In the genomic region with DNA sequence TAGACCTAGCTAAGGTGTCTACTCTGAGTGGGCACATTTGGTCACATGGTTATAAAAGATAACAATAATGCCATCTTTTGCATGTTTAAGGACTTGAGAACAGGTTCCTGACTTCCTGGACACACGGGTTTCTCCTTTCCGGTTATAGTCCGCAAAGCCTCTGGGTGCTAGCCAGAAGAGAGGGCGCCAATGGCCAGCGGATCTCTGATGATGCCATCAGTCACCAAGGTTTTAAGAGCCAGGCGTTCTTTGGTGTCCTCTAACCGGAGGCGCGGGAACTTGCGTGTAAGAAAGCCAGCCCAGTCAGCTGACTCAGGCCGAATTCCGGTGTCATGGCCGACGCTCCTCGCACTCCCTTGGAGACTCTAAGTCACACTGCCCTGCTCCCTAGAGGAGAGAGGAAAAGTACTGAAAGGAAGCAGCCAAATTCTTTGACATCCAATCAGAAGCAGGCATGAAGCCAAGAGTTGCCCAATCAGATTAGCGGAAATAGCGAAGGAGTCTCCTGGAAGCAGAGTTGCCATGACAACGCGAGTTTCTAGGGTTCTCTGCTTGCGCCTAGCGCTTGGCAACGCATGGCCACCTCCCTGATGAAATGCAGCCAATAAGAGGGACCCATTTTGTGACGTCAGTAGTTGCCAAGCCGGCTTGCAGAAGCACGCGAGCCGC, we compare ENCODE assay signal across 8 mouse cellular contexts. TPM values are rescaled to one million over a fixed set of nuclear protein-coding genes. Genes with fewer than 3 reads are reported as not detected.
DNase-seq lines count a peak whose midpoint lies in the region; ATAC-seq and TF ChIP-seq lines count a peak whose summit lies in the region.

No protein-coding gene starts in this region.

- intact Hi-C loops in heart, postnatal 10 days (cut with DNase I) = loop anchor here (5.0 kb wide), 1 partner anchor 72 kb away; no protein-coding TSS in a partner anchor

- no peaks in the 10 kb centered on the region for H3K27me3 ChIP-seq in ES-Bruce4 (ENCODE audit: control insufficient read depth, insufficient read depth, low read length, poor library complexity, severe bottlenecking)
- H3K27me3 ChIP-seq in forebrain, embryonic 13.5 days = 0 out of 2 replicates have a peak, but pooled peaks cover 6% of the 10 kb centered on the region
- no peaks in the 10 kb centered on the region for H3K27me3 ChIP-seq in liver, postnatal 0 days (ENCODE audit: insufficient read depth, low read length)
- H3K27me3 ChIP-seq in neural tube, embryonic 14.5 days (ENCODE audit: control insufficient read depth, insufficient read depth, low read length) = no peaks in the 10 kb centered on the region

- H3K36me3 ChIP-seq in ES-Bruce4 (ENCODE audit: control insufficient read depth, insufficient read depth, low read length, poor library complexity, severe bottlenecking) = no peaks in the 10 kb centered on the region
- no peaks in the 10 kb centered on the region for H3K36me3 ChIP-seq in forebrain, embryonic 13.5 days (ENCODE audit: poor library complexity, severe bottlenecking)
- H3K36me3 ChIP-seq in liver, postnatal 0 days (replicated peaks; ENCODE audit: insufficient read depth, low read length) = no peaks in the 10 kb centered on the region
- H3K36me3 ChIP-seq in neural tube, embryonic 14.5 days (ENCODE audit: control insufficient read depth, insufficient read depth, low read length) = no peaks in the 10 kb centered on the region

- H3K4me1 ChIP-seq in ES-Bruce4 (ENCODE audit: control insufficient read depth, insufficient read depth, low read length) = peaks cover 3% of the 10 kb centered on the region
- H3K4me1 ChIP-seq in forebrain, embryonic 13.5 days = 0 out of 2 replicates have a peak, but pooled peaks cover 5% of the 10 kb centered on the region
- H3K4me1 ChIP-seq in liver, postnatal 0 days (ENCODE audit: insufficient read depth) = no peaks in the 10 kb centered on the region
- H3K4me1 ChIP-seq in neural tube, embryonic 14.5 days (ENCODE audit: control insufficient read depth, insufficient read depth, low read length) = 0 out of 2 replicates have a peak, but pooled peaks cover 3% of the 10 kb centered on the region

- H3K9me3 ChIP-seq in ES-Bruce4 (replicated peaks; ENCODE audit: control insufficient read depth, insufficient read depth, low read length, poor library complexity, severe bottlenecking) = no peaks in the 10 kb centered on the region
- no peaks in the 10 kb centered on the region for H3K9me3 ChIP-seq in forebrain, embryonic 13.5 days (replicated peaks)
- no peaks in the 10 kb centered on the region for H3K9me3 ChIP-seq in liver, postnatal 0 days (ENCODE audit: low read length)
- H3K9me3 ChIP-seq in neural tube, embryonic 14.5 days (ENCODE audit: control insufficient read depth, low read length) = no peaks in the 10 kb centered on the region

- WGBS in forebrain, embryonic 13.5 days = 3% methylated on average over 27 of the region's 27 CpGs
- WGBS in large intestine, adult 2 months = 4% methylated on average over 27 of the region's 27 CpGs
- 3% methylated on average over 27 of the region's 27 CpGs for WGBS in liver, postnatal 0 days (ENCODE audit: insufficient replicate concordance)
- WGBS in neural tube, embryonic 14.5 days = 2% methylated on average over 27 of the region's 27 CpGs

- peak; percentile 88 to 90 for DNase-seq in heart, postnatal 10 days
- DNase-seq in large intestine, adult 2 months (ENCODE audit: low read depth, low spot score) = peak; percentile 16
- peak; percentile 74 for DNase-seq in liver, postnatal 0 days
- DNase-seq in testis, postnatal 10 days (ENCODE audit: low spot score) = peak; percentile 89

- peak overlapping the region; percentile 73 for H3K9ac ChIP-seq in ES-Bruce4 (ENCODE audit: low read depth, poor library complexity, severe bottlenecking)
- no peak overlapping the region for H3K9ac ChIP-seq in forebrain, embryonic 13.5 days
- H3K9ac ChIP-seq in liver, postnatal 0 days (replicated peaks) = no peak overlapping the region
- no peak overlapping the region; the same call in 1 of the 2 replicates for H3K9ac ChIP-seq in neural tube, embryonic 14.5 days (replicated peaks; ENCODE audit: low read depth, low read length)

- H3K4me2 ChIP-seq in forebrain, embryonic 13.5 days = peak overlapping the region; percentile 62
- H3K4me2 ChIP-seq in liver, postnatal 0 days (ENCODE audit: low read depth, low read length) = peak overlapping the region; percentile 48
- H3K4me2 ChIP-seq in neural tube, embryonic 14.5 days (ENCODE audit: low read depth, low read length) = peak overlapping the region; percentile 59

- peak overlapping the region; percentile 80 for H3K27ac ChIP-seq in ES-Bruce4 (ENCODE audit: insufficient read depth, low read length)
- peak overlapping the region; percentile 82 for H3K27ac ChIP-seq in forebrain, embryonic 13.5 days
- no peak overlapping the region for H3K27ac ChIP-seq in liver, postnatal 0 days (ENCODE audit: low read depth)
- peak overlapping the region; percentile 79 for H3K27ac ChIP-seq in neural tube, embryonic 14.5 days (ENCODE audit: low read depth, low read length)

- TF ChIP-seq CTCF in ES-Bruce4 (IDR thresholded peaks at IDR 0.05; ENCODE audit: low read depth, low read length) = no peak
- TF ChIP-seq CTCF in liver, postnatal 0 days (IDR thresholded peaks at IDR 0.05; ENCODE audit: low read depth) = no peak

- TF ChIP-seq POLR2A in ES-Bruce4 (IDR thresholded peaks at IDR 0.05; ENCODE audit: insufficient read depth, low read length) = peak; percentile 74

- TF ChIP-seq EP300 in ES-Bruce4 (IDR thresholded peaks at IDR 0.05; ENCODE audit: insufficient read depth, low read depth, low read length) = 0 out of 2 replicates have a peak, but pooled peaks have one; percentile 39
- TF ChIP-seq EP300 in liver, postnatal 0 days (IDR thresholded peaks at IDR 0.05; ENCODE audit: low read depth) = no peak

- ATAC-seq in cerebellum, adult (ENCODE audit: insufficient number of reproducible peaks, low FRiP score, low TSS enrichment) = peak; percentile 94
- ATAC-seq in forebrain, embryonic 13.5 days = peak; percentile 97
- peak; percentile 87 for ATAC-seq in liver, postnatal 0 days
- peak; percentile 97 for ATAC-seq in neural tube, embryonic 14.5 days (ENCODE audit: low read depth)

- H3K4me3 ChIP-seq in ES-Bruce4 (ENCODE audit: low read depth, low read length) = peak overlapping the region; percentile 92
- H3K4me3 ChIP-seq in forebrain, embryonic 13.5 days = peak overlapping the region; percentile 38
- H3K4me3 ChIP-seq in liver, postnatal 0 days (ENCODE audit: low read depth, low read length) = peak overlapping the region; percentile 6
- H3K4me3 ChIP-seq in neural tube, embryonic 14.5 days (ENCODE audit: low read depth, low read length) = peak overlapping the region; percentile 32

RNA-seq across cellular contexts. Expression of a gene that starts 19.9 kb away (rescaled TPM):
- 7.7 and 8.3 TPM in 2 replicates for polyA plus RNA-seq in ES-Bruce4 (2011; ENCODE audit: insufficient read depth, insufficient read length, low read depth, missing spikeins)
- polyA plus RNA-seq in forebrain, embryonic 13.5 days (2015; fragmentation: Nextera tagmentation; extraction: Ambion mirVana) = 0.59 and 1.1 TPM in 2 replicates
- under 1 TPM in 1 of 2 experiments, not detected in 1; 0.40 TPM for total RNA-seq in heart, postnatal 10 days (2021)
- 0.95 and 0.99 TPM in 2 replicates for polyA plus RNA-seq in large intestine, adult 2 months (2012; rRNA removed)
- polyA plus RNA-seq in liver, postnatal 0 days (2015; fragmentation: Nextera tagmentation; extraction: Ambion mirVana) = 0.15 and 0.18 TPM in 2 replicates
- polyA plus RNA-seq in neural tube, embryonic 14.5 days (2014; fragmentation: Nextera tagmentation; extraction: Ambion mirVana) = 2.0 and 2.6 TPM in 2 replicates

RNA-seq across cellular contexts. Expression of a gene that starts 21.6 kb away (rescaled TPM):
- 1.8 and 1.9 TPM in 2 replicates for polyA plus RNA-seq in ES-Bruce4 (2011; ENCODE audit: insufficient read depth, insufficient read length, low read depth, missing spikeins)
- 10.1 and 10.6 TPM in 2 replicates for polyA plus RNA-seq in forebrain, embryonic 13.5 days (2015; fragmentation: Nextera tagmentation; extraction: Ambion mirVana)
- 1 to 10 TPM in 1 of 2 experiments, under 1 TPM in 1; 0.74 to 1.3 TPM for total RNA-seq in heart, postnatal 10 days (2021)
- polyA plus RNA-seq in large intestine, adult 2 months (2012; rRNA removed) = 0.78 and 0.92 TPM in 2 replicates
- polyA plus RNA-seq in liver, postnatal 0 days (2015; fragmentation: Nextera tagmentation; extraction: Ambion mirVana) = 0.04 TPM in 1 of 2 replicates, not detected in the other
- 52.7 and 68.4 TPM in 2 replicates for polyA plus RNA-seq in neural tube, embryonic 14.5 days (2014; fragmentation: Nextera tagmentation; extraction: Ambion mirVana)

RNA-seq across cellular contexts. Expression of a gene that starts 23.3 kb away (rescaled TPM):
- not detected in 2 replicates for polyA plus RNA-seq in ES-Bruce4 (2011; ENCODE audit: insufficient read depth, insufficient read length, low read depth, missing spikeins)
- polyA plus RNA-seq in forebrain, embryonic 13.5 days (2015; fragmentation: Nextera tagmentation; extraction: Ambion mirVana) = 11.6 and 12.6 TPM in 2 replicates
- total RNA-seq in heart, postnatal 10 days (2021) = 10 to 100 TPM; 28.3 to 39.0 TPM
- polyA plus RNA-seq in large intestine, adult 2 months (2012; rRNA removed) = 0.97 TPM in 2 replicates
- polyA plus RNA-seq in liver, postnatal 0 days (2015; fragmentation: Nextera tagmentation; extraction: Ambion mirVana) = not detected in 2 replicates
- polyA plus RNA-seq in neural tube, embryonic 14.5 days (2014; fragmentation: Nextera tagmentation; extraction: Ambion mirVana) = 21.9 and 28.1 TPM in 2 replicates

RNA-seq across cellular contexts. Expression of a gene that starts 59.7 kb away (rescaled TPM):
- not detected in 2 replicates for polyA plus RNA-seq in ES-Bruce4 (2011; ENCODE audit: insufficient read depth, insufficient read length, low read depth, missing spikeins)
- polyA plus RNA-seq in forebrain, embryonic 13.5 days (2015; fragmentation: Nextera tagmentation; extraction: Ambion mirVana) = 3.8 and 4.0 TPM in 2 replicates
- under 1 TPM; 0.79 to 0.93 TPM for total RNA-seq in heart, postnatal 10 days (2021)
- polyA plus RNA-seq in large intestine, adult 2 months (2012; rRNA removed) = 0.31 and 0.64 TPM in 2 replicates
- polyA plus RNA-seq in liver, postnatal 0 days (2015; fragmentation: Nextera tagmentation; extraction: Ambion mirVana) = 38.9 and 44.3 TPM in 2 replicates
- 3.3 and 5.2 TPM in 2 replicates for polyA plus RNA-seq in neural tube, embryonic 14.5 days (2014; fragmentation: Nextera tagmentation; extraction: Ambion mirVana)

Comparison
In these comparisons a context has a peak if more than half of its experiments do, and no peak if none do; other contexts are left out.
1. H3K4me3 ChIP-seq: peak in every context shown above with its lines; median percentile 92 in ES-Bruce4; 38 in forebrain, embryonic 13.5 days; 32 in neural tube, embryonic 14.5 days; 6 in liver, postnatal 0 days.
2. DNase-seq: peak in every context shown above with its lines; median percentile 89 in heart, postnatal 10 days; 89 in testis, postnatal 10 days; 74 in liver, postnatal 0 days; 16 in large intestine, adult 2 months.